Mouse (Mus musculus) heart, postnatal 14 days (tissue): ENCODE results near the gene Pfkp. TPM values are rescaled to one million over a fixed set of nuclear protein-coding genes. Genes with fewer than 3 reads are reported as not detected.

Experiments used
- DNase-seq, 2 experiments: peaks; one replicate each; pipeline ENCODE4 v3.0.0; 2021 to 2022
- intact Hi-C: fragments of 180-260 bp; cut with DNase I; formaldehyde crosslinking; loops from one replicate; pipeline ENCODE4 v1.15.1; 2025
- long read RNA-seq, 2 experiments: library from polyadenylated mRNA; stranded (forward); transcript quantifications; one replicate each; pipeline ENCODE4 v2.0.0; 2021
- total RNA-seq, 2 experiments: library from RNA; stranded (reverse); gene quantifications; 2 replicates each; pipeline ENCODE4 v1.2.3; 2021

The Pfkp gene
- 10 to 100 TPM; 72.9 to 74.6 TPM for total RNA-seq
- long read RNA-seq, experiment 1, full-length matches to known transcripts, result 107 of 121 reads
- long read RNA-seq, experiment 1, partial matches to known transcripts, result 9 of 121 reads
- long read RNA-seq, experiment 1, other reads (novel, unspliced or antisense), result 5 of 121 reads
- long read RNA-seq, experiment 2, full-length matches to known transcripts, result 105 of 120 reads
- long read RNA-seq, experiment 2, partial matches to known transcripts, result 8 of 120 reads
- long read RNA-seq, experiment 2, other reads (novel, unspliced or antisense), result 7 of 120 reads

- peak; percentile 94 to 95 for DNase-seq
- intact Hi-C loops, result no loop called here
These were observed at the start of gene Pfkp for GRCm38 (mm10) chr13:6648669-6649233. Gene Pfkp, minus strand, starts transcription at chr13:6648777.

DNA sequence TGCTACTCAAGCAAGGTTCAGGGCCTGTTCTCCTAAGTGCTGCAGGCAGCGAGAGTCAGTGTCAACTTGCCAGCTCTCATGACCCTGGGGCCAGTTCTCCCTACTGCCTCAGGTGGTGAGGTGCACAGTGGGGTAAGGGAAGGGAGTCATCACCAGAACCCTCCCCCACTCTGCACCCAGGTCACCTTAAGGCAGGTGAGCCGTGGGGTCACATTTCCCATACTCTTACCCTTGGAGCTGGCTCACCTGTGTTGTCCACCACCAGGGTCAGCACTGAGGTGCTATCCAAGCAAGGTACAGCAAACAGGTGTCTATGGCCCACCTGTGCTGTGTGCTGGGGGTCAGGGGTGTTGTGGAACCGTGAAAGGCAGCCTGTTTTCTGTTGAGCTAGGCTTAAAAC, 42.0 kb upstream of the Pfkp start:
- no peak for DNase-seq
- intact Hi-C loops, result no loop called here

GRCm38 (mm10) chr13:6689962-6690361, 41.4 kb upstream of the Pfkp start:
- intact Hi-C loops, result loop anchor here (5.0 kb wide), 2 partner anchors 53 to 88 kb away; no protein-coding TSS in a partner anchor

DNA sequence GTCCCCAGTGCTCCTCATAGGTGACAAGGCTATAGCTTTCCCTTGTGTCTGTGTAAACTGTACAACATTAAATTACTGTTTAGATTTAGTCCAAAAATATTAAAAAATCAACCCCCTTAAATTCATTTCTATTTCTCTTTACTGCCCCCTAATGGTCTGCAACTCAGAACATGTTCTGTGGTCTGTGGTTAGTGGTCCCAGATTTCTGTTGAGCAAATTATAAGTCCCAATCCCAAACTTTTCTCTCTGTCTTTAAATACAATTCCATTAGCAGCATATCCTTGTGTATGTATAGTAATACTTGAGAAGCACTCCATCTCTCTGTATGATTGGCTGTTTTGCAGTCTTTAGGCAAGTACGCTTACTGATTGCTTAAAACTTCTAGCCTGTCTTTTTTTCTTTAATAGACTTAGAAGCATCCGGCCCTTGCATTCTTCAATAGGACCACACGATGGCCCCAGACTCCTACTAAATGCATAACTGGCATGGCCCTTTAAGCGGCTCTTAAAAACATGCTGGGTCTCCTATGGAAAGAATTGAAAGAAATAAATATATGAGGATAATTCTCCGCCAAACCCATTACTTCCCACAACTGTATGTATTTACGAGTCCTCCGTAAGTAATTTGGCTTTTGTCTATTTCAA, 40.3 kb upstream of the Pfkp start:
- intact Hi-C loops, result loop anchor here (5.0 kb wide), 2 partner anchors 52 to 87 kb away; no protein-coding TSS in a partner anchor
- DNase-seq, result peak; percentile 16 to 43

More at GRCm38 (mm10) chr13:6689962-6690361, 41.4 kb upstream of the Pfkp start:
- peak; percentile 56 to 72 for DNase-seq

GRCm38 (mm10) chr13:6666887-6667286, 18.3 kb upstream of the Pfkp start:
- intact Hi-C loops, result no loop called here
- no peak for DNase-seq

GRCm38 (mm10) chr13:6665506-6665905, 16.9 kb upstream of the Pfkp start:
- DNase-seq, result no peak
- intact Hi-C loops, result no loop called here

GRCm38 (mm10) chr13:6664216-6664615, 15.6 kb upstream of the Pfkp start:
- DNase-seq, result no peak
- intact Hi-C loops, result no loop called here

DNA sequence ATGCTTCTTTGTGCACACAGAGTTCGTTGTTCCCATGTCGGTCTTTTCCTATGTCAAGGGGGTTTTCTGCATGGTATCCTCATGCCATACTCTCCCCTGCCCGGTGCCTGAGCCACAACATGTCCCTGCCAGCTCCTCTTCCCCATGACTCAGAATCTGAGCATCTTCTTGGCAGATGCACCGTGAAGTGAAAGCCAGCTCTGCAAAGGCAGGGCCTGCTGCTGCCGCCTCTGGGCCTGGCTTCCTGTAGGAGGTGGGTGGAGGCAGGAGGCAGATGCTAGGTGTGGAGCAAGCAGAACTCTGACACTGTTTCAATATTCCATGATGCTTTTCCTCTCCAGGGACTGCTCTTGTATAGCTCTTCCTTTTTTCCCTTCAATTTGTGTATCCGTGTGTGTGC, 10.7 kb upstream of the Pfkp start:
- intact Hi-C loops, result no loop called here
- DNase-seq, result no peak

DNA sequence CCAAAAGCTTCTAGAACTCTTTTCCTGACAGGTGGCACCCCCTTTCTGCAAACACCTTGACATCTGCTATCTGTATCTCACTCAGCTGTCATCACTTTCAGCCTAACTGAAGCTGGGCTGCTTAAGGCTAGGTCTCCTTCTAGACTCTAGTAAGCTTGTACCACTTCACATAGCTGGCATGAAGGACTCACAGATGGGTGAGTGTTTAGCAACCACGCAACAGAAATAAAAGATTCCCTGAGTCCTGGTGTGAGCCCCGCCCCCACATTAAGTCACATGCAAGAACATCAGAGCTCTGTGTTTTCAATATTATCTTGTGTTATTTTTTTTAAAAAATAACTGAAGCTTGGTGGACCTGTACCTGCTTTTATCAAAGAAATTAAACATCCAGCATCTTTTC, 8.7 kb upstream of the Pfkp start:
- intact Hi-C loops, result no loop called here
- DNase-seq, result no peak

- no peak for DNase-seq
- intact Hi-C loops, result no loop called here
These were observed 965 bp upstream of the Pfkp start for GRCm38 (mm10) chr13:6649542-6649941.

- intact Hi-C loops, result no loop called here
- DNase-seq, result no peak
These were observed 447 bp downstream of the Pfkp start for GRCm38 (mm10) chr13:6647992-6648668.

GRCm38 (mm10) chr13:6647067-6647991, 1.2 kb downstream of the Pfkp start:
- intact Hi-C loops, result no loop called here
- DNase-seq, result peak; percentile 67 to 73

DNA sequence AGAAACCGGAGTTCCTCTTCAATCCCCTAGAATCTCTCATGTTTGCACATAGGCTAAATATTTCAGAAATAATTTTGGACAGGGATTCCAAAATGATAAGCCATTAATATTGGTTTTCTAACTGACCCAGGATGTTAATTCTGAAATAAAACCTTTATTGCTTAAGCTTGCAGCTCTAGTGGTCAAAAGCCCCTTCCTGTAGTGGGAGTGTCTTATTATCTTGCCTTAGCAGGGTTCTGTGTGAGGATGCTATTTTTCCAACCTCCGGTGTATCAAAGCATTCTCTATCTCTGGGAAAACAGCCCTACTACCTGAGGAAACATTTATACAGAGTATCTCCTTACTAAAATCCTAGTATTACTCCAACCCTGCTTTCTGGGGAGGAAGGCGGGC, 1.9 kb downstream of the Pfkp start:
- intact Hi-C loops, result no loop called here
- DNase-seq, result no peak

- intact Hi-C loops, result no loop called here
- no peak for DNase-seq
These were observed 2.3 kb downstream of the Pfkp start for GRCm38 (mm10) chr13:6646266-6646665.

DNA sequence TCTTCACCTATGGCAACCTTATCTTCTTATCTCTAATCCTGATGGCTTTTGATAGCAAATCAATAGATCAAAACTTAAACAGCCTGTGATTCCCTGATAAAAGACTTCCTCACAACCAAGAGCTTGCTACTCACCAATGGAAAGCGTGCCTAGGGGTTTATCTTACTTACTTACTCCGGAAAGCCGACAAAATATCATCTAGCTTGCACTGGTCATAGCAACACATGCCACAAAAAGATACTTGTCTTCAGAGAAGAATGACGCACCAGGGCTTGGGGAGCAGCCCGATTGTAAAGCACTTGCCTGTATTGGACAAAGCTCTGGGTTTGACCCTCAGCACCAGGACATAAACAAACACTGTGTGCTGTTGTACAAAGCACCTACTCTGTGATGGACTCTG, 4.6 kb downstream of the Pfkp start:
- no peak for DNase-seq

GRCm38 (mm10) chr13:6643026-6643425, 5.6 kb downstream of the Pfkp start:
- intact Hi-C loops, result no loop called here
- no peak for DNase-seq

More for the DNA sequence above, 4.6 kb downstream of the Pfkp start:
- intact Hi-C loops, result no loop called here

GRCm38 (mm10) chr13:6642453-6642852, 6.1 kb downstream of the Pfkp start:
- intact Hi-C loops, result no loop called here
- DNase-seq, result peak; percentile 50 to 71

DNA sequence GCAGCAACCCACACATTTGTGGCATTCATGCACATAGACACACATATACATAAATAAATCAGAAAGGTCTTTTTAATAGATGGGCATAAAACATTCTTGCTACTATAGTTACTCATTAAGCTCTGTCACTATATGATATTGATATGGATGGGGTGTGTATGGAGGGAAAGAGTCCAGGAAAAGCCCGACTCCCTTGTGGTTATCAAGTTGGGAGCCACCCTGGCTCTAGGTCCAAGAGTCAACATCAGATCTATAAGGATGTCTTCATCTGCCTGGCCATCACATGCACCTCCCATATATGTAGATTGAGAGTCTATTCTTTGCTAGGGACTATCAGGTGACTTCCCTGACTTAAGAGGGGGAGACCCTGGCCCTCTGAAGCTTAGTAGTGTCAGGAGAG, 7.1 kb downstream of the Pfkp start:
- intact Hi-C loops, result no loop called here
- no peak for DNase-seq

DNA sequence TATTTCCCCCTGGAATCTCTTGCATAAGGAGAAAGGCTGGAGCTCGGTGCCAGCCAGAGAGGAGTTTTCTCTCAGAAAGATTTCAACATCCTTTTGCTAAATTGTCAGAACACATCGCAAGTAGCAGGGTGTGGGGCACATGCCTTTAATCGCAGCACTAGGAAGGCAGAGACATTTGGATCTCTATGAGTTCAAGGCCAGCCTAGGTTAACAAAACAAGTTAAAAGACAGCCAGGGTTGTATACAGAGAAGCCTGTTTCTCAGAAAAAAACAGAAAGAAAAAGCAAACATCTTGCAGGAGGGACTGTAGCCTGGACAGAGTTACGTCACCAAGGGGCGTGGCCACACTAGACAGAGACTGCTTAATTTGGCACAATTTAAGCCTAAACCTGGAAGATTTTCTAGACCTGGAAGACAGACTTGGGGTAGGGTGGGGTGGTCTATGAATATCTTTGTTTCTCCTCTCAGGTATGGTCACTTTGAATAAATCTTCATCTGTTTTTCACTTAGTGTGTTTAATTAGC, 9.0 kb downstream of the Pfkp start:
- intact Hi-C loops, result loop anchor here (5.0 kb wide), 1 partner anchor 48 kb away; no protein-coding TSS in a partner anchor
- no peak for DNase-seq

DNA sequence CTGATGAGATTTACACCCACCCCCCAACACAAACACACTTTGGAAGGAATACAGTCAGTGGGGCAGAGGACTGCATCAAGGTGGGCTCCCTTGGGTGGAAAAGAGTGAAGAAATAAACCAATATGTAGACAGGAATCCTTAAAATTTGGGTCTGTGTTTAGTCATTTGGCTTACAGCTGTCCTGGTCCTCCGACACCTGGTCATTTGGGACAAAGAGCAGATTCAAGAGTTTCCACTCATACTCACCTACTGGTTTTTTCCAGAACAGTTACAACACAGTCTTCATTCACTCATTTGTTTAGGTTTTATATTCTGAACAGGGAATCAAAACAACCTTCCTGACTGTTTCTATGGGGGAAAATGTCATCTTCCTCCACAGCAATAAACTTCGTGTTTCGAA, 9.6 kb downstream of the Pfkp start:
- DNase-seq, result no peak
- intact Hi-C loops, result loop anchor here (5.0 kb wide), 1 partner anchor 48 kb away; no protein-coding TSS in a partner anchor
